Mouse (Mus musculus): ENCODE data around the gene Ccl26. TPM values are rescaled to one million over a fixed set of nuclear protein-coding genes. Genes with fewer than 3 reads are reported as not detected.

Ccl26 gene
- polyA plus RNA-seq, 1 experiment from 2014 or later = not detected

DNA sequence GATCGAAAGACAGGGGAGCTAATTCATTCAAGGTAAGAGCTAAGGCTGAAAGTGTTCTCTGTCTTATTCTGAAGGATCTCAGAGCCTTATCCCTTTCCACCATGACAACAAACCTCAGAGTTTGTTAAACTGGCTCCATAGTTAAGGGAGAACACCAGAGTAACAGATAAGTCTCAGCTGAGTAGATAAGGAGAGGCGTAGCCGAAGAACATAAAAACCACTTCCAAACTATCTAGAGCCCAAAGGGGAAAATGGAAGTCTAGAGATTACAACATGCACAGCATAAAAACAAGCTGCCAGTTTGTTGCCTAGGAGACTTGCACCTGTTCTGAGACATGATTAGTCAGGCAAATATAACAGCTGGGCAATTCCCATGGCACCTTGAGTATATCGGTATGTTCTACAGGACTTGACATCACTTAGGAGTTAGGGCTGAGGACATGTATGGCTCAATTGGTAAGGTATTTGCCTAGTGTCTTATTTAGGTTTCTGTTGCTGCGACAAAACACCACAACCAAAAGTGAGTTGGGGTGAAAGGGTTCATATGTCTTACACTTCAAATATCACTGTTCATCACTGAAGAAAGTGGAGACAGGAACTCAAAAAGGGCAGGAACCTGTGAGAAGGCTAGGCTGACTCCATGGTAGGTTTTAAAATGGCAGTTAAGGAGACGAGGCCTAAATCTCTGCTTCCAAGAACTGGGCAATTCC is 4.3 kb upstream of the Ccl26 start:
- Histone ChIP-seq H3K9me3 (ENCODE audit: control insufficient read depth) (no peaks in the 10 kb centered on the region), H3K4me1 (replicated peaks; ENCODE audit: control insufficient read depth, insufficient read depth, low read length) (no peaks in the 10 kb centered on the region), H3K27ac (ENCODE audit: low read depth, low read length) (no peak overlapping the region), H3K4me3 (ENCODE audit: low read depth, low read length) (no peak overlapping the region), H3K9ac (ENCODE audit: low read depth, low read length) (no peak overlapping the region), H3K4me2 (replicated peaks; ENCODE audit: low read depth) (no peak overlapping the region), H3K27me3 (replicated peaks; ENCODE audit: control insufficient read depth, insufficient read depth, low read length) (no peaks in the 10 kb centered on the region), H3K36me3 (ENCODE audit: control insufficient read depth, insufficient read depth) (no peaks in the 10 kb centered on the region)
- 73% methylated on average over 6 of the region's 6 CpGs for WGBS
- no peak for ATAC-seq
- TF ChIP-seq CTCF (IDR thresholded peaks at IDR 0.05; ENCODE audit: low read depth) = no peak

DNA sequence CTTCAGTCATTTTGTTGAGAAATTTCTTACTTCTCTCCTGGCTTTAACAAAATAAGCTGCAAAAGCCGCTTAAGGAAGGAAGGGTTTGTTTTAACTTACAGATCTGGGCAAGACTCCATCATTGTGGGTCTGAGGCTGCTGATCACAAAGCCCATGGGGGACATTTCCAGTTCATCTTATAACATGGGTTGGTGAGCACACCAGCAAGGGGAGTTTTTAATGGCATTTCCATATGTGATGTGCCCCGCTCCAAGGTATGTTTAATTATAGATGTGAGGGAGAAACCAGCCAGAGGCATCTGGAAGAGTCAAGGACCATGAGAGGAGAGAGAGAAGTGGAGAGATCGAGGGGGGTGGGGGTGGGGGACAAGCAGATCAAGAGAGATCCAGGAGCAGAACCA is 5.7 kb downstream of the Ccl26 start:
- no peaks in the 10 kb centered on the region for H3K36me3 ChIP-seq (ENCODE audit: control insufficient read depth, insufficient read depth)
- no peak overlapping the region for H3K9ac ChIP-seq (ENCODE audit: low read depth, low read length)
- H3K4me2 ChIP-seq (replicated peaks; ENCODE audit: low read depth) = no peak overlapping the region
- no peaks in the 10 kb centered on the region for H3K9me3 ChIP-seq (ENCODE audit: control insufficient read depth)
- H3K4me1 ChIP-seq (replicated peaks; ENCODE audit: control insufficient read depth, insufficient read depth, low read length) = no peaks in the 10 kb centered on the region
- no peaks in the 10 kb centered on the region for H3K27me3 ChIP-seq (replicated peaks; ENCODE audit: control insufficient read depth, insufficient read depth, low read length)
- TF ChIP-seq CTCF (IDR thresholded peaks at IDR 0.05; ENCODE audit: low read depth) = no peak
- H3K4me3 ChIP-seq (ENCODE audit: low read depth, low read length) = no peak overlapping the region
- ATAC-seq = no peak
- WGBS = 72% methylated on average over 3 of the region's 3 CpGs
- H3K27ac ChIP-seq (ENCODE audit: low read depth, low read length) = no peak overlapping the region

GRCm38 (mm10) chr5:135557051-135557450 is 6.3 kb downstream of the Ccl26 start:
- Histone ChIP-seq H3K9ac (ENCODE audit: low read depth, low read length) (no peak overlapping the region), H3K4me3 (ENCODE audit: low read depth, low read length) (no peak overlapping the region), H3K36me3 (ENCODE audit: control insufficient read depth, insufficient read depth) (no peaks in the 10 kb centered on the region), H3K4me2 (replicated peaks; ENCODE audit: low read depth) (no peak overlapping the region), H3K27ac (ENCODE audit: low read depth, low read length) (no peak overlapping the region), H3K27me3 (replicated peaks; ENCODE audit: control insufficient read depth, insufficient read depth, low read length) (no peaks in the 10 kb centered on the region), H3K9me3 (ENCODE audit: control insufficient read depth) (no peaks in the 10 kb centered on the region), H3K4me1 (replicated peaks; ENCODE audit: control insufficient read depth, insufficient read depth, low read length) (no peaks in the 10 kb centered on the region)
- no peak for TF ChIP-seq CTCF (IDR thresholded peaks at IDR 0.05; ENCODE audit: low read depth)
- ATAC-seq = no peak
- WGBS = 40% methylated on average over 4 of the region's 4 CpGs

DNA sequence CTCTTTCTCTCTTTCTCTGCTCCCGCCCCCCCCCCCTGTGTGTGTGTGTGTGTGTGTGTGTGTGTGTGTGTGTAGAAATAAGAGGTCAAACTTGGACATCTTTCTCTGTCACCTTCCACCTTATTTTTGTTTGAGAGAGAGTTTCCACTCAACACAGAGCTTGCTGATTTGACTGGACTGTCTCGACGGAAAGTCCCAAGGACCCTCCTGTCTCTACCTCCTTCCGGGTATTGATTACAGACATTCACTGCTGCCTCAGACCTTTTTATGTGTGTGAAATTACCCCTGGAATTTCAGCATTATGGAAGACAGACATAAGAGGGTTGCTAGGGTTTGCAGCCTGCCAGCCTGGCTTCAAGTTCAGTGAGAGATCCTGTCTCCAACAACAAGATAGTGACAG is 7.1 kb downstream of the Ccl26 start:
- Histone ChIP-seq H3K27ac (ENCODE audit: low read depth, low read length) (no peak overlapping the region), H3K4me1 (replicated peaks; ENCODE audit: control insufficient read depth, insufficient read depth, low read length) (no peaks in the 10 kb centered on the region), H3K36me3 (ENCODE audit: control insufficient read depth, insufficient read depth) (no peaks in the 10 kb centered on the region), H3K27me3 (replicated peaks; ENCODE audit: control insufficient read depth, insufficient read depth, low read length) (no peaks in the 10 kb centered on the region), H3K4me2 (replicated peaks; ENCODE audit: low read depth) (no peak overlapping the region), H3K9me3 (ENCODE audit: control insufficient read depth) (no peaks in the 10 kb centered on the region), H3K4me3 (ENCODE audit: low read depth, low read length) (no peak overlapping the region), H3K9ac (ENCODE audit: low read depth, low read length) (no peak overlapping the region)
- no peak for ATAC-seq
- WGBS = 69% methylated on average over 3 of the region's 4 CpGs
- TF ChIP-seq CTCF (IDR thresholded peaks at IDR 0.05; ENCODE audit: low read depth) = no peak

DNA sequence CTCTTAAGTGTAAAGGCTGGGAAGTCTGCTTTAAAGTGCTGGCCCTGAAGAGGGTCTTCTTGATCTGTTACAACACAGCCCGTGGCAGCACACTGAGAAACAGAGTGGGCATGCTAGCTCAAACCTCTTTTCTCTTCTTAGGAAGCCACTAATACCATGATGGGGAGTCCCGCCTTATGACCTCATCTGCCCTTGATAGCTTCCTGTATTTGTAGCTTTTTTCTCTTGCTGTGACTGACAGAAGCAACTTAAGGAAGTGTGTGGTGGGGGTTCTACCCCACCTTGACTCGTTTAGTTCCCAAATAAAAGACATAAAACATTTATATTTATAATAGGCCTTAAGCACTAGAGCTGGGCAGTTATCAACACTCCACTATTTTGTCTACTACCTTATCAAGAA is 11.8 kb downstream of the Ccl26 start:
- no peak overlapping the region for H3K9ac ChIP-seq (ENCODE audit: low read depth, low read length)
- ATAC-seq = no peak
- H3K4me3 ChIP-seq (ENCODE audit: low read depth, low read length) = no peak overlapping the region
- H3K4me1 ChIP-seq (replicated peaks; ENCODE audit: control insufficient read depth, insufficient read depth, low read length) = no peaks in the 10 kb centered on the region
- H3K27ac ChIP-seq (ENCODE audit: low read depth, low read length) = no peak overlapping the region
- 68% methylated on average over 3 of the region's 3 CpGs for WGBS
- H3K36me3 ChIP-seq (ENCODE audit: control insufficient read depth, insufficient read depth) = no peaks in the 10 kb centered on the region
- no peaks in the 10 kb centered on the region for H3K27me3 ChIP-seq (replicated peaks; ENCODE audit: control insufficient read depth, insufficient read depth, low read length)
- no peaks in the 10 kb centered on the region for H3K9me3 ChIP-seq (ENCODE audit: control insufficient read depth)
- no peak for TF ChIP-seq CTCF (IDR thresholded peaks at IDR 0.05; ENCODE audit: low read depth)
- no peak overlapping the region for H3K4me2 ChIP-seq (replicated peaks; ENCODE audit: low read depth)

GRCm38 (mm10) chr5:135550910-135551309 is 12.5 kb downstream of the Ccl26 start:
- H3K9me3 ChIP-seq (ENCODE audit: control insufficient read depth) = no peaks in the 10 kb centered on the region
- H3K27me3 ChIP-seq (replicated peaks; ENCODE audit: control insufficient read depth, insufficient read depth, low read length) = no peaks in the 10 kb centered on the region
- 35% methylated on average over 3 of the region's 3 CpGs for WGBS
- ATAC-seq = no peak
- no peaks in the 10 kb centered on the region; the same call in 1 of the 2 replicates for H3K4me1 ChIP-seq (replicated peaks; ENCODE audit: control insufficient read depth, insufficient read depth, low read length)
- no peak overlapping the region for H3K4me2 ChIP-seq (replicated peaks; ENCODE audit: low read depth)
- TF ChIP-seq CTCF (IDR thresholded peaks at IDR 0.05; ENCODE audit: low read depth) = peak; percentile 77
- H3K9ac ChIP-seq (ENCODE audit: low read depth, low read length) = no peak overlapping the region
- H3K4me3 ChIP-seq (ENCODE audit: low read depth, low read length) = no peak overlapping the region
- H3K27ac ChIP-seq (ENCODE audit: low read depth, low read length) = no peak overlapping the region
- no peaks in the 10 kb centered on the region for H3K36me3 ChIP-seq (ENCODE audit: control insufficient read depth, insufficient read depth)

All from intestine, postnatal 0 days (tissue).